Mouse (Mus musculus) intestine, postnatal 0 days (tissue): ENCODE measurements around the gene 2210407C18Rik. TPM values are rescaled to one million over a fixed set of nuclear protein-coding genes. Genes with fewer than 3 reads are reported as not detected.

Source experiments
- ATAC-seq: fragments of 200-750 bp; cut with Nextera tagmentation; 2 replicates; pipeline ENCODE4 v1.8.0; 2017; ENCODE audit warnings: mild to moderate bottlenecking, moderate TSS enrichment, moderate library complexity
- H3K27ac ChIP-seq: fragments of 300-500 bp; sonication (generic); 2 replicates; pipeline ENCODE4 v1.5.1; 2014; ENCODE audit warnings: mild to moderate bottlenecking, low read depth, low read length, moderate library complexity
- H3K27me3 ChIP-seq: fragments of 300-500 bp; sonication (generic); replicated peaks from 2 replicates; pipeline ENCODE4 v1.6.1; 2014; ENCODE audit warnings: low read length, mixed read lengths; ENCODE audit not compliant: control insufficient read depth, insufficient read depth
- H3K36me3 ChIP-seq: fragments of 300-500 bp; sonication (generic); 2 replicates; pipeline ENCODE4 v1.6.1; 2014; ENCODE audit warnings: mild to moderate bottlenecking, moderate library complexity; ENCODE audit not compliant: control insufficient read depth, insufficient read depth
- H3K4me1 ChIP-seq: fragments of 300-500 bp; sonication (generic); replicated peaks from 2 replicates; pipeline ENCODE4 v1.6.1; 2014; ENCODE audit warnings: antibody characterized with exemption, low read length, mixed read lengths; ENCODE audit not compliant: control insufficient read depth, insufficient read depth
- H3K4me2 ChIP-seq: fragments of 300-500 bp; sonication (generic); replicated peaks from 2 replicates; pipeline ENCODE4 v1.6.1; 2014; ENCODE audit warnings: low read depth, mild to moderate bottlenecking, moderate library complexity
- H3K4me3 ChIP-seq: fragments of 300-500 bp; sonication (generic); 2 replicates; pipeline ENCODE4 v1.5.1; 2014; ENCODE audit warnings: low read depth, low read length
- H3K9ac ChIP-seq: fragments of 300-500 bp; sonication (generic); 2 replicates; pipeline ENCODE4 v1.6.1; 2014; ENCODE audit warnings: mild to moderate bottlenecking, low read depth, low read length
- H3K9me3 ChIP-seq: fragments of 300-500 bp; sonication (generic); 2 replicates; pipeline ENCODE4 v1.6.1; 2016; ENCODE audit warnings: mixed run types; ENCODE audit not compliant: control insufficient read depth
- CTCF ChIP-seq: sonication (generic); IDR thresholded peaks from 2 replicates; pipeline ENCODE4 v1.5.1; 2016; ENCODE audit warnings: low read depth, mild to moderate bottlenecking, control low read depth, antibody characterized with exemption, moderate library complexity
- WGBS: fragments of 180-500 bp; shearing (Covaris S2); extraction: QIAGEN DNeasy Blood & Tissue Kit; methylation state at CpG from one replicate; pipeline ENCODE4 v1.1.7; 2014; 5-methylcytosine and 5-hydroxymethylcytosine counted together
- polyA plus RNA-seq: library from polyadenylated mRNA; unstranded; fragments of >200 nt; fragmentation: Nextera tagmentation; extraction: Ambion mirVana; gene quantifications from 2 replicates; pipeline ENCODE4 v1.2.1, GENCODE M21; 2015

Gene 2210407C18Rik
- polyA plus RNA-seq, 1 experiment from 2014 or later = 24.5 TPM

DNA sequence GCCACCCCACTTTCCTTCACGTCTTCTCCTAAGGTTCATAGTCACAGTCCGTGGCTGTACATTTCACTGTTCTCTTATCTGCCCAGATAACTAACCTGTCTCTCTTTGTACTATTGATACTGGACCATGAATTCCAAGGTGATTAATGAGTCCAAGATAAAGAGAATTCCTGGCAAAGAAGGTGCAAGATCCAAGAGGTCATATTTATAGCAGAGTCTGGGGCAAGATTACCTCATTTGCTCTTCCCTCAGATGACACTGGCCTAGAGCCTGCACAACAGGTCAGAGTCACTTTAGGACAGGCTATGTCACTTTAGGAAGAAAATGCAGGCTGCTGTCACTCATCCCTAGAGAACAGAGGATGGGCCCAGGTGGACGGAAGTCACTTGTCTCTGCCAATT lies 10.6 kb downstream of the 2210407C18Rik start:
- no peak overlapping the region for H3K27ac ChIP-seq
- TF ChIP-seq CTCF = no peak
- no peaks in the 10 kb centered on the region for H3K36me3 ChIP-seq
- no peak overlapping the region for H3K4me3 ChIP-seq
- H3K4me1 ChIP-seq = no peaks in the 10 kb centered on the region
- WGBS = 46% methylated on average over 3 of the region's 3 CpGs
- no peak overlapping the region for H3K4me2 ChIP-seq
- no peaks in the 10 kb centered on the region for H3K9me3 ChIP-seq
- peak; percentile 68 for ATAC-seq
- no peak overlapping the region for H3K9ac ChIP-seq
- peaks cover 63% of the 10 kb centered on the region for H3K27me3 ChIP-seq

DNA sequence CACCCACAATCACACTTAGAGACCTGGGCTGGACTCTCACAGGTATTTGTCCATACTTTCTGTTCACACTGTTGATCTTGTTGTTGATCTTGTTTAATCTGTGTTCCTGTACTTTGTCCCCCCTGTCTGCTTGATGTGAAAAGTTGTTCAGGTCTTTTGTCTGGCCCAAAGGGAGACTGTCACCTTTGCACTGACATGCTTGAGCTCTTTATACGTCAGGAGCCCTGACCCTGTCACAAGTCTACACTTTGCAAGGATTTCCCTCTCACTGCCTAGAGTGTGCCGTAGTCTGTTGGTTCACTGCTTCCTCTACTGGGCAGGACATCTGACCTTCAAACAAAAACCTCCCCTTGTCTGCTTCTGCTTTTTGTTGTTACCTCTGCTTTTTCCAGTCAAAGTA lies 11.2 kb downstream of the 2210407C18Rik start:
- TF ChIP-seq CTCF = no peak
- 50% methylated on average over 2 of the region's 2 CpGs for WGBS
- no peaks in the 10 kb centered on the region for H3K9me3 ChIP-seq
- no peak overlapping the region for H3K9ac ChIP-seq
- no peak for ATAC-seq
- no peak overlapping the region for H3K4me3 ChIP-seq
- no peak overlapping the region for H3K27ac ChIP-seq
- no peaks in the 10 kb centered on the region for H3K36me3 ChIP-seq
- H3K4me2 ChIP-seq = no peak overlapping the region
- H3K27me3 ChIP-seq = peaks cover 66% of the 10 kb centered on the region
- H3K4me1 ChIP-seq = no peaks in the 10 kb centered on the region

DNA sequence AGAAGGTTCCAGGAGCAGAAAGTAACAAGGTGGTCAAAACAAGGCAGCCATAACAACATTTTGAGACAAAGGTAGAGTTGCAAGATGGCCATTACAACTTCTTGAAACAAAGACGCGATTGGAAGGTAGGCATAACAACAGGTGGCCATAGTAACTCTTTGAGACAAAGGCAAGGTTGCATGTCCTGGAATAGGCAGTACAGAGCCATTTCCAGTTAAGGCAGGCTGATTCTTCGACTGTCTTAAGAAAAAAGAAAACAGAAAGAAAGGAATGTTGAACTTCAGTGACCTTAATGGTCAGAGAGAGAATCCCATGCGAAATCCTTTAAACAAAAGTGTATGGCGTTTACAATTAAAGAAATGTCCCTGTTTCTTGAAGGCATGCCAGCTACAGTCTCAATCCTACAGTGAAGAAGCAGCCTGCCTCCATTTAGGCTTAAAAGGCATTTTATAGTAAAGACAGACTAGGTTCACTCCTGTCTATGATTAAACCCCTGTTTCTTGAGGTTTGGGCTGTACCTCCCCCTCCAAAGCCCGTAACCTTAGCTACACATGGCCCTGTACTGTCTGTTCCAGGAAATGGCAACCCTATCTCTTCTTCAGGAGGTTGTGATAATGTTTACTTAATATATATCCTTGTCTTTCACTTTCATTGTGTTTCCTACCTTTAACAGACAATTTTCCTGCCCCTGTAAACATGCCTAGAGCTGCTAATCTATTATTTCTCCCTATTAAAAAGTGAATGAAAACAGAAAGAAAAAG lies 12.9 kb downstream of the 2210407C18Rik start:
- no peaks in the 10 kb centered on the region for H3K9me3 ChIP-seq
- no peak overlapping the region for H3K9ac ChIP-seq
- H3K4me2 ChIP-seq = no peak overlapping the region
- no peak for ATAC-seq
- no peaks in the 10 kb centered on the region for H3K4me1 ChIP-seq
- TF ChIP-seq CTCF = no peak
- 76% methylated on average over 6 of the region's 6 CpGs for WGBS
- no peak overlapping the region for H3K4me3 ChIP-seq
- H3K27ac ChIP-seq = no peak overlapping the region
- H3K27me3 ChIP-seq = peaks cover 59% of the 10 kb centered on the region
- no peaks in the 10 kb centered on the region for H3K36me3 ChIP-seq

DNA sequence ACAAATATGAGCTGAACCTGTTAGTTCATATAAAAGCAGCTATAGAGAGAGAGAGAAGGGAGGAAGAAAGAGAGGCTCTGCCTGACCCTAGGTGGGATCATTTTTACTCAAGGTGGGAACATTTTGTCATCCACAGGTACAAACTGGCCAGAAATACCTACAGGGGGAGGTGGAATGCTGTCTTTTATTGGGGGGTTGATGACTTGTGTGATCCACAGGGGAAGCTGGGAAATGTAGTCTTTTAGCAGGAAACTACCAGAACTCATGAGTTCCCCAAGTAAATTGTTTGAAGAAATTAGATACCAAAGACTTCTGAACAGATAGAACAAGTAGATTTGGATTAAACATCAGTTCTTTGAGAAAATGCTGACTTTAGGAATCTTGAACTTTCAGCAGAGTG lies 13.8 kb downstream of the 2210407C18Rik start:
- H3K4me3 ChIP-seq = no peak overlapping the region
- no peaks in the 10 kb centered on the region for H3K9me3 ChIP-seq
- no peak for ATAC-seq
- no peak for TF ChIP-seq CTCF
- no peak overlapping the region for H3K4me2 ChIP-seq
- no peak overlapping the region for H3K9ac ChIP-seq
- no peak overlapping the region for H3K27ac ChIP-seq
- H3K4me1 ChIP-seq = no peaks in the 10 kb centered on the region
- no peaks in the 10 kb centered on the region for H3K36me3 ChIP-seq
- H3K27me3 ChIP-seq = peaks cover 68% of the 10 kb centered on the region

DNA sequence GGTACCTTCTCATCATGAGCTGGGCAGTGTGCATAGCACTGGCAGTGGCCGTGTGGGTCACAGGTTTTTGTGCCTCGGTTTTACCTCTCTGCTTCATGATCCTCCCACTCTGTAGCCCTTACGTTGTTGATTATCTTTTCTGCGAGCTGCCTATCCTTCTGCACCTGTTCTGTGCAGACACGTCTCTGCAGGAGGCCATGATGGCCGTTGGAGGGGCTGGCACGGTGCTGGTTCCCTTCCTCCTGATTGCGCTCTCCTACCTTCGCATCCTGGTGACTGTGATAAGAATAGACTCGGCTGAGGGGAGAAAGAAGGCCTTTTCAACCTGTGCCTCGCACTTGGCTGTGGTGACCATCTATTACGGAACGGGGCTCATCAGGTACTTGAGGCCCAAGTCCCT lies 18.0 kb downstream of the 2210407C18Rik start:
- no peak for TF ChIP-seq CTCF
- H3K9ac ChIP-seq = no peak overlapping the region
- H3K27ac ChIP-seq = no peak overlapping the region
- no peak for ATAC-seq
- H3K4me1 ChIP-seq = no peaks in the 10 kb centered on the region
- peaks cover 60% of the 10 kb centered on the region for H3K27me3 ChIP-seq
- H3K36me3 ChIP-seq = no peaks in the 10 kb centered on the region
- H3K4me3 ChIP-seq = no peak overlapping the region
- H3K4me2 ChIP-seq = no peak overlapping the region
- H3K9me3 ChIP-seq = no peaks in the 10 kb centered on the region
- WGBS = 83% methylated on average over 13 of the region's 13 CpGs

DNA sequence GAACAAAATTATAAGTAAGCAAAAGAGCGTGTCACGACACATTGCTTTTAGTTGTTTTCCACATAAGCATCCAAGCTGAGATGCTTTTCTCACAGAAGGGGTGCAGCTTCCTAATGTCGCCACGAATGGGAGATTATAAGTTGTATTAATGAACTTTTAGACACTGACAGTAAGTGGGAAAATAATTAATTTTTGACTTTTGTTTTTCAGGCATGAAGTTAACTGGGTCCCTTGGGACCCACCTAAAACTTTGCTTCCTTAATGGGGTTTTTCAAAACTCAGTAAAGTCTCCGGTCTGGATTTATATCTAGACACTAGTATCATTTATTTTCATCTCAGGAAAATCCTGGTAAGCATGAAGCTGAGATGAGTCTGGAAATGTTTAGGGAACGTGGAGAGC lies 21.1 kb downstream of the 2210407C18Rik start, which contains the start of gene Olfr324:
Olfr324 (plus strand) TSS at position 301 of the 400 bp plus-strand sequence.
- Histone ChIP-seq H3K27ac (no peak within 1 kb of the TSS), H3K36me3 (no peaks in the 10 kb centered on the region), H3K4me2 (no peak within 1 kb of the TSS), H3K27me3 (peaks cover 41% of the 10 kb centered on the region), H3K9ac (no peak within 1 kb of the TSS), H3K9me3 (no peaks in the 10 kb centered on the region), H3K4me1 (no peaks in the 10 kb centered on the region), H3K4me3 (no peak within 1 kb of the TSS)
- ATAC-seq = no peak
- 82% methylated on average over 6 of the region's 6 CpGs for WGBS
- TF ChIP-seq CTCF = no peak
